ENCODE assay signal across 8 mouse cellular contexts in genomic region chr2:25557964-25558360, GRCm38 (mm10). TPM values are rescaled to one million over a fixed set of nuclear protein-coding genes. Genes with fewer than 3 reads are reported as not detected.
A peak's percentile ranks its signal among the peaks of the same experiment; 100 is the strongest.
DNase-seq lines count a peak whose midpoint lies in the region; ATAC-seq and TF ChIP-seq lines count a peak whose summit lies in the region.

No protein-coding gene starts in this region.

- WGBS in heart, adult 2 months, result under 1% methylated on average over 24 of the region's 24 CpGs
- whole genome bisulfite sequencing in intestine, embryonic 14.5 days, result 0% methylated on average over 24 of the region's 24 CpGs

- H3K9ac ChIP-seq in heart, adult 2 months (ENCODE audit: low read depth, low read length), result peak overlapping the region; percentile 98
- peak overlapping the region; percentile 88 for H3K9ac ChIP-seq in intestine, embryonic 14.5 days (ENCODE audit: low read length)

- no peak for DNase-seq in heart, adult 2 months
- DNase-seq in heart, postnatal 36 days, result no peak
- no peak for DNase-seq in intestine, embryonic 14.5 days (ENCODE audit: low spot score)
- no peak for DNase-seq in urinary bladder, postnatal 4 days (ENCODE audit: low spot score in 2 of 2)
- DNase-seq in cerebellum, adult 11 months, result no peak
- DNase-seq in cerebellum, postnatal 4 days (ENCODE audit: low spot score in 2 of 2), result no peak

- ATAC-seq in intestine, embryonic 14.5 days (replicated peaks; ENCODE audit: low FRiP score, low TSS enrichment, low read depth), result no peak; the same call in none of the 2 replicates
- 0 out of 2 replicates have a peak, but pooled peaks have one; percentile 3 for ATAC-seq in megakaryocyte-erythroid progenitor cell, adult 5-6 weeks (replicated peaks; ENCODE audit: low FRiP score, low TSS enrichment, poor library complexity, severe bottlenecking)

- peak overlapping the region; percentile 82 for H3K27ac ChIP-seq in heart, adult 2 months
- H3K27ac ChIP-seq in brown adipose tissue, adult 24 weeks (replicated peaks; ENCODE audit: low read depth, low read length), result peak overlapping the region; percentile 73
- H3K27ac ChIP-seq in intestine, embryonic 14.5 days (ENCODE audit: low read depth), result peak overlapping the region; percentile 60

- H3K27me3 ChIP-seq in heart, adult 2 months (ENCODE audit: control insufficient read depth, insufficient read depth, low read length), result no peaks in the 10 kb centered on the region
- H3K27me3 ChIP-seq in intestine, embryonic 14.5 days (replicated peaks; ENCODE audit: control insufficient read depth, insufficient read depth, low read length), result no peaks in the 10 kb centered on the region

- no peak; the same call in 1 of the 2 replicates for TF ChIP-seq POLR2A in heart, adult 2 months (IDR thresholded peaks at IDR 0.05; ENCODE audit: insufficient read depth, low read depth, low read length)

- intact Hi-C loops in heart, adult 2 months (cut with DNase I), result loop anchor here (2.0 to 10.0 kb wide), 2 partner anchors 23 to 133 kb away; partner anchors contain the start of genes Abca2, Ajm1 and Fut7
- intact Hi-C loops in heart, postnatal 36 days (cut with DNase I), result no loop called here

- TF ChIP-seq EP300 in heart, adult 2 months (IDR thresholded peaks at IDR 0.05; ENCODE audit: insufficient read depth, low read depth, low read length), result 0 out of 2 replicates have a peak, but pooled peaks have one; percentile 30

- peaks cover 5% of the 10 kb centered on the region for H3K4me1 ChIP-seq in heart, adult 2 months (ENCODE audit: control insufficient read depth, insufficient read depth, low read length)
- peaks cover 3% of the 10 kb centered on the region; the same call in 1 of the 2 replicates for H3K4me1 ChIP-seq in brown adipose tissue, adult 24 weeks (ENCODE audit: control insufficient read depth, insufficient read depth, insufficient read length, low read length)
- peaks cover 12% of the 10 kb centered on the region for H3K4me1 ChIP-seq in intestine, embryonic 14.5 days (replicated peaks; ENCODE audit: control insufficient read depth, insufficient read depth, low read length)

- TF ChIP-seq CTCF in heart, adult 2 months (IDR thresholded peaks at IDR 0.05), result no peak

- peaks cover 6% of the 10 kb centered on the region; the same call in 1 of the 2 replicates for H3K79me2 ChIP-seq in heart, adult 2 months (replicated peaks; ENCODE audit: control insufficient read depth, insufficient read depth, low read length)

- H3K4me3 ChIP-seq in heart, adult 2 months, result peak overlapping the region; percentile 67
- H3K4me3 ChIP-seq in brown adipose tissue, adult 24 weeks (ENCODE audit: insufficient read depth, low read depth, low read length), result peak overlapping the region; percentile 89
- peak overlapping the region; percentile 85 for H3K4me3 ChIP-seq in intestine, embryonic 14.5 days (ENCODE audit: low read depth, low read length)

- no peaks in the 10 kb centered on the region for H3K9me3 ChIP-seq in intestine, embryonic 14.5 days (ENCODE audit: control insufficient read depth, low read length)

- H3K36me3 ChIP-seq in heart, adult 2 months (ENCODE audit: control insufficient read depth, insufficient read depth, low read length), result no peaks in the 10 kb centered on the region; the same call in 1 of the 2 replicates
- peaks cover 35% of the 10 kb centered on the region for H3K36me3 ChIP-seq in intestine, embryonic 14.5 days (ENCODE audit: control insufficient read depth, insufficient read depth, low read length)

- H3K4me2 ChIP-seq in intestine, embryonic 14.5 days (ENCODE audit: low read length), result peak overlapping the region; percentile 97

RNA-seq across cellular contexts. Expression of gene Edf1, which starts 0.3 kb away (rescaled TPM):
- total RNA-seq in heart, adult 2 months (2021), result 100 to 1,000 TPM; 211 to 222 TPM
- 81.9 and 110 TPM in 2 replicates for polyA plus RNA-seq in heart, adult 2 months (2012; rRNA removed)
- 100 to 1,000 TPM; 215 to 227 TPM for total RNA-seq in heart, postnatal 36 days (2021)
- polyA plus RNA-seq in brown adipose tissue, adult 24 weeks (2012; ENCODE audit: insufficient read depth, insufficient read length, missing spikeins), result 398 and 454 TPM in 2 replicates
- polyA plus RNA-seq in intestine, embryonic 14.5 days (2014; fragmentation: Nextera tagmentation; extraction: Ambion mirVana), result 356 and 385 TPM in 2 replicates
- total RNA-seq in megakaryocyte-erythroid progenitor cell, adult 5-6 weeks (2014; fragmentation: Nextera tagmentation), result 151 and 209 TPM in 2 replicates
- 60.9 and 105 TPM in 2 replicates for total RNA-seq in megakaryocyte-erythroid progenitor cell, adult 5-6 weeks (2017)

RNA-seq across cellular contexts. Expression of gene Traf2, which starts 11.2 kb away (rescaled TPM):
- 10 to 100 TPM; 13.5 to 15.8 TPM for total RNA-seq in heart, adult 2 months (2021)
- 10.8 and 15.1 TPM in 2 replicates for polyA plus RNA-seq in heart, adult 2 months (2012; rRNA removed)
- 10 to 100 TPM; 14.3 to 14.6 TPM for total RNA-seq in heart, postnatal 36 days (2021)
- 7.0 and 12.9 TPM in 2 replicates for polyA plus RNA-seq in brown adipose tissue, adult 24 weeks (2012; ENCODE audit: insufficient read depth, insufficient read length, missing spikeins)
- polyA plus RNA-seq in intestine, embryonic 14.5 days (2014; fragmentation: Nextera tagmentation; extraction: Ambion mirVana), result 31.2 and 32.0 TPM in 2 replicates
- total RNA-seq in megakaryocyte-erythroid progenitor cell, adult 5-6 weeks (2014; fragmentation: Nextera tagmentation), result 19.2 and 22.4 TPM in 2 replicates
- total RNA-seq in megakaryocyte-erythroid progenitor cell, adult 5-6 weeks (2017), result 13.7 and 14.3 TPM in 2 replicates

RNA-seq across cellular contexts. Expression of gene Mamdc4, which starts 16.7 kb away (rescaled TPM):
- 1 to 10 TPM in 1 of 2 experiments, under 1 TPM in 1; 0.60 to 2.2 TPM for total RNA-seq in heart, adult 2 months (2021)
- 1.6 and 8.5 TPM in 2 replicates for polyA plus RNA-seq in heart, adult 2 months (2012; rRNA removed)
- 1 to 10 TPM in 1 of 2 experiments, under 1 TPM in 1; 0.65 to 2.5 TPM for total RNA-seq in heart, postnatal 36 days (2021)
- 0.36 and 0.54 TPM in 2 replicates for polyA plus RNA-seq in brown adipose tissue, adult 24 weeks (2012; ENCODE audit: insufficient read depth, insufficient read length, missing spikeins)
- polyA plus RNA-seq in intestine, embryonic 14.5 days (2014; fragmentation: Nextera tagmentation; extraction: Ambion mirVana), result 59.1 and 85.2 TPM in 2 replicates
- total RNA-seq in megakaryocyte-erythroid progenitor cell, adult 5-6 weeks (2014; fragmentation: Nextera tagmentation), result 6.5 and 8.1 TPM in 2 replicates
- total RNA-seq in megakaryocyte-erythroid progenitor cell, adult 5-6 weeks (2017), result 0.38 and 2.0 TPM in 2 replicates

RNA-seq across cellular contexts. Expression of gene Phpt1, which starts 17.1 kb away (rescaled TPM):
- total RNA-seq in heart, adult 2 months (2021), result 10 to 100 TPM; 52.6 to 69.9 TPM
- polyA plus RNA-seq in heart, adult 2 months (2012; rRNA removed), result 100 and 101 TPM in 2 replicates
- total RNA-seq in heart, postnatal 36 days (2021), result 10 to 100 TPM; 64.1 to 67.4 TPM
- 70.7 and 86.8 TPM in 2 replicates for polyA plus RNA-seq in brown adipose tissue, adult 24 weeks (2012; ENCODE audit: insufficient read depth, insufficient read length, missing spikeins)
- 278 and 287 TPM in 2 replicates for polyA plus RNA-seq in intestine, embryonic 14.5 days (2014; fragmentation: Nextera tagmentation; extraction: Ambion mirVana)
- total RNA-seq in megakaryocyte-erythroid progenitor cell, adult 5-6 weeks (2014; fragmentation: Nextera tagmentation), result 36.5 and 43.2 TPM in 2 replicates
- total RNA-seq in megakaryocyte-erythroid progenitor cell, adult 5-6 weeks (2017), result 19.1 and 25.2 TPM in 2 replicates

RNA-seq across cellular contexts. Expression of gene Ajm1, which starts 23.6 kb away (rescaled TPM):
- under 1 TPM; 0.05 to 0.36 TPM for total RNA-seq in heart, adult 2 months (2021)
- polyA plus RNA-seq in heart, adult 2 months (2012; rRNA removed), result 0.15 and 1.1 TPM in 2 replicates
- under 1 TPM; 0.08 TPM for total RNA-seq in heart, postnatal 36 days (2021)
- polyA plus RNA-seq in brown adipose tissue, adult 24 weeks (2012; ENCODE audit: insufficient read depth, insufficient read length, missing spikeins), result 0.44 TPM in 1 of 2 replicates, not detected in the other
- 1.8 and 2.0 TPM in 2 replicates for polyA plus RNA-seq in intestine, embryonic 14.5 days (2014; fragmentation: Nextera tagmentation; extraction: Ambion mirVana)
- total RNA-seq in megakaryocyte-erythroid progenitor cell, adult 5-6 weeks (2014; fragmentation: Nextera tagmentation), result not detected in 2 replicates
- total RNA-seq in megakaryocyte-erythroid progenitor cell, adult 5-6 weeks (2017), result 0.09 TPM in 1 of 2 replicates, not detected in the other
